Mouse (Mus musculus) neural tube, embryonic 11.5 days (tissue): ENCODE measurements around the gene Fam198b. TPM values are rescaled to one million over a fixed set of nuclear protein-coding genes. Genes with fewer than 3 reads are reported as not detected.
A peak's percentile ranks its signal among the peaks of the same experiment; 100 is the strongest.

Source experiments
- ATAC-seq: fragments of 200-750 bp; cut with Nextera tagmentation; 2 replicates; pipeline ENCODE4 v1.8.0; 2017; ENCODE audit warnings: moderate number of reproducible peaks, mild to moderate bottlenecking, moderate TSS enrichment, moderate library complexity; ENCODE audit not compliant: insufficient read depth, low FRiP score, low TSS enrichment
- DNase-seq: peaks from one replicate; pipeline ENCODE4 v3.0.0-alpha.2; 2015; ENCODE audit warnings: low spot score
- H3K27ac ChIP-seq: fragments of 300-500 bp; sonication (generic); 2 replicates; pipeline ENCODE4 v1.5.1; 2014; ENCODE audit warnings: low read depth, mild to moderate bottlenecking, low read length
- H3K27me3 ChIP-seq: fragments of 300-500 bp; sonication (generic); 2 replicates; pipeline ENCODE4 v1.6.1; 2014; ENCODE audit warnings: mild to moderate bottlenecking, low read length, mixed read lengths; ENCODE audit not compliant: control insufficient read depth, insufficient read depth
- H3K36me3 ChIP-seq: fragments of 300-500 bp; sonication (generic); 2 replicates; pipeline ENCODE4 v1.6.1; 2014; ENCODE audit warnings: mild to moderate bottlenecking, low read length, moderate library complexity, mixed read lengths; ENCODE audit not compliant: control insufficient read depth, insufficient read depth
- H3K4me1 ChIP-seq: fragments of 300-500 bp; sonication (generic); 2 replicates; pipeline ENCODE4 v1.6.1; 2014; ENCODE audit warnings: low read length, mixed read lengths; ENCODE audit not compliant: control insufficient read depth, insufficient read depth
- H3K4me2 ChIP-seq: fragments of 300-500 bp; sonication (generic); 2 replicates; pipeline ENCODE4 v1.6.1; 2014; ENCODE audit warnings: low read depth, mild to moderate bottlenecking, moderate library complexity
- H3K4me3 ChIP-seq: fragments of 300-500 bp; sonication (generic); 2 replicates; pipeline ENCODE4 v1.5.1; 2014; ENCODE audit warnings: low read depth, low read length
- H3K9ac ChIP-seq: fragments of 300-500 bp; sonication (generic); 2 replicates; pipeline ENCODE4 v1.6.1; 2014; ENCODE audit warnings: mild to moderate bottlenecking, low read length
- H3K9me3 ChIP-seq: fragments of 300-500 bp; sonication (generic); 2 replicates; pipeline ENCODE4 v1.6.1; 2016; ENCODE audit warnings: low read length; ENCODE audit not compliant: control insufficient read depth
- WGBS: fragments of 180-500 bp; shearing (Covaris S2); extraction: QIAGEN DNeasy Blood & Tissue Kit; methylation state at CpG from one replicate; pipeline ENCODE4 v1.1.7; 2014; 5-methylcytosine and 5-hydroxymethylcytosine counted together
- polyA plus RNA-seq: library from polyadenylated mRNA; unstranded; fragments of >200 nt; fragmentation: Nextera tagmentation; extraction: Ambion mirVana; gene quantifications from 2 replicates; pipeline ENCODE4 v1.2.1, GENCODE M21; 2014

Fam198b gene
- polyA plus RNA-seq, 1 experiment from 2014 or later = 5.5 TPM

DNA sequence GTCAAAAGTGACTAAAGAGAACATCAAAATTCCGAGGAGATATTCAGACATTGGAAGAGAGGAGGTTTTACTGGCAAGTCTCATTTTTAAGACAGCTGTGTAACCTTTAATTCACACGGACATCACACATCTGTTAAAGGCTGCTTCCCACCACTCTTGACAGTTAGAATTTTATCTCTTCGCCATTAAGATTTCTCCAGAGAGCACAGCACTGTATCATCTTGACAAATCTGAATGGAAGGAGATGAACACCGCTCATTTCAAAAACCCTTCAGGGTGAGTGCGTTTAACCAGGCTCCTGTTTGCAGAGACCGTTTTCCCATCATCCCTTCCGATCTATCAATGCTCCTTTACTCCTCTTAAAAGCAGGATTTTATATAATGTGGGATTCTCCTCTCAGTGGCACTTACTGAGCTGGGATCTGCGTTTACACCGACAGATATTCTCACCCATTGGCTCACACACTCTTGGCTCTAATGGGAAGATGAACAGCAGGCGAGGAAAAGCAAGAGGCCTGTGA lies 20.0 kb downstream of the Fam198b start:
- Histone ChIP-seq H3K9me3 (no peaks in the 10 kb centered on the region), H3K4me1 (no peaks in the 10 kb centered on the region), H3K36me3 (no peaks in the 10 kb centered on the region), H3K27ac (0 out of 2 replicates have a peak overlapping the region, but pooled peaks have one; percentile 20), H3K4me2 (no peak overlapping the region), H3K9ac (no peak overlapping the region), H3K4me3 (no peak overlapping the region), H3K27me3 (no peaks in the 10 kb centered on the region)
- WGBS = 66% methylated on average over 10 of the region's 10 CpGs
- no peak for DNase-seq
- ATAC-seq = peak; percentile 42; the same call in 1 of the 2 replicates

GRCm38 (mm10) chr3:79905397-79905796 lies 21.1 kb downstream of the Fam198b start:
- Histone ChIP-seq H3K4me3 (no peak overlapping the region), H3K4me2 (no peak overlapping the region), H3K4me1 (no peaks in the 10 kb centered on the region), H3K9me3 (no peaks in the 10 kb centered on the region), H3K9ac (no peak overlapping the region), H3K27ac (no peak overlapping the region), H3K27me3 (no peaks in the 10 kb centered on the region), H3K36me3 (no peaks in the 10 kb centered on the region)
- no peak for DNase-seq
- no peak for ATAC-seq

GRCm38 (mm10) chr3:79906250-79907045 lies 22.1 kb downstream of the Fam198b start:
- DNase-seq = no peak
- no peak for ATAC-seq

GRCm38 (mm10) chr3:79907223-79907622 lies 22.9 kb downstream of the Fam198b start:
- H3K27me3 ChIP-seq = no peaks in the 10 kb centered on the region
- WGBS = 80% methylated on average over 7 of the region's 7 CpGs
- H3K4me2 ChIP-seq = no peak overlapping the region
- H3K9me3 ChIP-seq = no peaks in the 10 kb centered on the region
- H3K27ac ChIP-seq = no peak overlapping the region
- H3K9ac ChIP-seq = no peak overlapping the region
- no peak for ATAC-seq
- H3K4me1 ChIP-seq = no peaks in the 10 kb centered on the region
- H3K36me3 ChIP-seq = no peaks in the 10 kb centered on the region
- no peak overlapping the region for H3K4me3 ChIP-seq
- DNase-seq = no peak

More at GRCm38 (mm10) chr3:79906250-79907045, 22.1 kb downstream of the Fam198b start:
- Histone ChIP-seq H3K27ac (no peak overlapping the region), H3K9ac (no peak overlapping the region), H3K27me3 (no peaks in the 10 kb centered on the region), H3K9me3 (no peaks in the 10 kb centered on the region), H3K4me2 (no peak overlapping the region), H3K4me3 (no peak overlapping the region), H3K36me3 (no peaks in the 10 kb centered on the region), H3K4me1 (no peaks in the 10 kb centered on the region)
- 84% methylated on average over 5 of the region's 5 CpGs for WGBS

GRCm38 (mm10) chr3:79910375-79911141 lies 26.2 kb downstream of the Fam198b start:
- Histone ChIP-seq H3K9me3 (no peaks in the 10 kb centered on the region), H3K4me2 (no peak overlapping the region), H3K36me3 (no peaks in the 10 kb centered on the region), H3K9ac (no peak overlapping the region), H3K27ac (no peak overlapping the region), H3K4me1 (no peaks in the 10 kb centered on the region), H3K4me3 (no peak overlapping the region), H3K27me3 (no peaks in the 10 kb centered on the region)
- DNase-seq (no peak), ATAC-seq (no peak)
- 69% methylated on average over 10 of the region's 10 CpGs for WGBS

DNA sequence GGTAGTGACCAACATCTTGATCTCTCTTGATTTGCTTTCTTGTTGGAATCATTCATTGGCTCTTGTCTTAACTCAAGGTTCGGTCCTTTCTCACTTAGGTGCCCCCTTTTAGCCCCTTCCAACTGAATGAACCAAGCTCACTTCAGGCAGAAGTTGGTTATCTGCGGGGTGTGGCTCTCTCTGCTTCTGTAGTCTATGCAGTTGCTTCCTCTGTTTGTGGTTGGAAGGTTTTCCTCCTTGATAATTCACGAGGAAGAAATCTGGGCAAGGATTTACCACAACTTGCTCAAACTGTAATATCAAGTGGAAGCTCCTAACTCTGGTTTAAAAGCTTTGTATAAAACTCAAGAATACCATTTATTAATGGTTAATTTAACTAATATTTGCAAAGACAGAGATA lies 26.8 kb downstream of the Fam198b start:
- Histone ChIP-seq H3K4me2 (no peak overlapping the region), H3K36me3 (no peaks in the 10 kb centered on the region), H3K4me1 (no peaks in the 10 kb centered on the region), H3K9me3 (no peaks in the 10 kb centered on the region), H3K9ac (no peak overlapping the region), H3K27ac (no peak overlapping the region), H3K27me3 (no peaks in the 10 kb centered on the region), H3K4me3 (no peak overlapping the region)
- 91% methylated on average over 3 of the region's 3 CpGs for WGBS
- ATAC-seq = no peak
- DNase-seq = no peak

DNA sequence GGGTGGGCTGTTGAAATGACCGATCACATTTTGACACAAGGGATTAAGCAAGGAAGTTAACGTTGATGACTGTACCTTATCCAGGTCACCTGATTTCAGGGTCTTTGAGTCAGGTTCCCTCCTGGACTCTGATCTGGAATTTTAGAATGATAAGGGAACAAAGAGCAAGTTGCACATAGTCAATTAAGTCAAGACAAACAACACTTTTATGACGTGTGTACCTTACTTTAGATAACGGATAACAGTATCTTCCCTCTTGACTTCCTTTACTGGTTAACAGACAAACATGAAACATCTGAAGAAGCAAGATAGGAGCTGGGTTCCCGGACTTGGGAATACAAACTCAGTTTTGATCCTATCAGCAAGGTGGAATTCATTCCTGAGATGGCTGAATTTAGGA lies 29.7 kb downstream of the Fam198b start:
- Histone ChIP-seq H3K36me3 (no peaks in the 10 kb centered on the region), H3K9me3 (no peaks in the 10 kb centered on the region), H3K27me3 (no peaks in the 10 kb centered on the region), H3K27ac (no peak overlapping the region), H3K4me2 (no peak overlapping the region), H3K4me1 (no peaks in the 10 kb centered on the region), H3K9ac (no peak overlapping the region), H3K4me3 (no peak overlapping the region)
- 92% methylated on average over 5 of the region's 5 CpGs for WGBS
- no peak for DNase-seq
- no peak for ATAC-seq

DNA sequence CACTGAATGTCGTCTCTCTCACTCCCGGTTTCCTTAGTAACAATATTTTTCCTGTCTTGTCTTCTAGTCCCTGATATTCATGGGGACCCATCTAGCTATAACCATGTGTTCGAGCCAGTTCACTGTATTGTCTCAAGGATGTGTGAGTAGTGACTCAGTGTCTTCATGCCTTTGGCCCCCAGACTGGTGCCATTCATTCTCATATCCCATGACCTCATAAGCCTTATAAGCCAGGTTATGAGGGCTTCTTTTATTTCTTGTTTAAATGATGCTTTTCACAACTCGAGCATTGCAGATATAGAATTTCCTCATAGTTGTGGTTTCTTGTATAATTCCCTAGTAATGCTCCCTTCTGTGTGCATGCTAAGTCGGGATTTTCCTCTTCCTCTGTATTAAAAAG lies 31.9 kb downstream of the Fam198b start:
- WGBS = 91% methylated on average over 5 of the region's 5 CpGs
- Histone ChIP-seq H3K9ac (no peak overlapping the region), H3K9me3 (no peaks in the 10 kb centered on the region), H3K36me3 (no peaks in the 10 kb centered on the region), H3K27ac (no peak overlapping the region), H3K4me1 (no peaks in the 10 kb centered on the region), H3K27me3 (no peaks in the 10 kb centered on the region), H3K4me2 (no peak overlapping the region), H3K4me3 (no peak overlapping the region)
- DNase-seq = no peak
- ATAC-seq = no peak
